Mouse (Mus musculus) left cerebral cortex, postnatal 36 days (tissue): Measurements from ENCODE around the gene Anapc13. TPM values are rescaled to one million over a fixed set of nuclear protein-coding genes. Genes with fewer than 3 reads are reported as not detected.

Experiments used
- DNase-seq, 2 experiments: peaks; one replicate each; pipeline ENCODE4 v3.0.0; 2021 to 2022; ENCODE audit warnings: low spot score in 2 of 2, mixed read lengths in 1 of 2
- intact Hi-C: fragments of 180-260 bp; cut with DNase I; formaldehyde crosslinking; loops from one replicate; pipeline ENCODE4 v1.15.1; 2025
- total RNA-seq, 2 experiments: library from RNA; stranded (reverse); gene quantifications; 2 replicates each; pipeline ENCODE4 v1.2.3; 2021

Gene Anapc13
- 100 to 1,000 TPM in 1 of 2 experiments, 10 to 100 TPM in 1; 91.6 to 109 TPM for total RNA-seq

DNA sequence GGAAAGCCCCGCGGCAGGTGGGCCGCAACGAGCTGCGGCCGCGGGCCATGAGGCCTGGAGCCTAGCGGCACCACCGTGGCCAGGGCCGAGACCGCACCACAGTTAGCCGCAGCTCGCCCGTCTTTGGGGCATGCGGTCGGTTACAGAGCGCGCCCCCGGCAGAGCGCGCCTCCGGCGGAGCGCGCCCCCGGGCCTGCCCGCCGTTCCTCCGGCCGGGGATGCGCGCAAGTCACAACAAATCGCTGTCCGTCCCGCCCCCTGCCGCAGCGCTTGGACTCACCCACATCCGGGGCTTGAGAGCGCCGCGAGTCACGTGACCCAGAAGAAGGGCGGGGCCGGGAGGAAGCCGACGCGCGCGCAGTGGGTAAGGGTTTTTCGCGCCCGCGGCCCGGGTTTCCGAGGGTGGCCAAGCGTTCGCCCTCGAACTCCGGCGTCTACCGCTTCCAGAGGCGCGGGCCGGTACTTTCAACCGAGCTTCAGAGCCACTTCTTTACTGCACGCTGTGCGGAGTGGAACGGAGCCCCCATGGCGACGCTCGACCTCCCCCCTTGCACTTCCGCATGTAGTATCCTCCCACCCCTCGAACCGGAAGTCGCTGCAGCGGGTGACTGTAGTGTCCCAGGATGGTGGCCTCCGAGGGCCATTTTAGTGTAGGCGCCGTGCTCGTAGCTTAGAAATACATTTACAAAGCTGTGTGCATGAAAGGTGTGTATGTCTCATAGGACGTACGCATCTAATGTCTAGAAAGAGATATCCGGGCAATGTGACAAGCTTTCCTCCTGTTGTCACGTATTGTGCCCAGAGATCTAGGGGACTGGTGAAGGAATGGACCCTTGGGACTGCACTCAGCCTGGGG is at the start of gene Anapc13, which contains the start of gene Cep63:
Gene Anapc13, plus strand, starts transcription at position 314 of the 856 bp plus-strand sequence.
Gene Cep63, minus strand, starts transcription at position 552 of the 856 bp plus-strand sequence.
- DNase-seq, result peak; percentile 99
- intact Hi-C loops, result loop anchor here (5.0 kb wide), 1 partner anchor 91 kb away; the partner anchor contains the start of gene Amotl2

DNA sequence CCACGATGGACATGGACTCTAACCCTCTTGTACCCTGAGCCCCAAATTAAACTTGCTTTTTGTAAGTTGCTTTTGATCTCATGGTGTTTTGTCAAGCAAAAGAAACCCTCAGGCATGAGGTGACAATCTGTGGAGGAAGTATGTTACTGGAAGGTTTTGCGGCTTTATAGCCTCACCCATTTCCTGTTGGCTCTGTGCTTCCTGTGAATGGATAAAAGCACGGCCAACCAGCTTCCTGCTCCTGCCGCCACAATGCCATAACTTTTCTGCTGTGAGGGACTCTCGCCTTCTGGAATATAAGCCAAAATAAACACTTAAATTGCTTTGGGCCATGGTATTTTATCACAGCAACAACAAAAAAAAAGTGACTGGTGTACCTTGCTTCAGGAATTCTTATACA is 48.6 kb upstream of the Anapc13 start:
- intact Hi-C loops, result no loop called here
- DNase-seq, result no peak

GRCm38 (mm10) chr9:102581921-102582469 is 44.1 kb upstream of the Anapc13 start:
- intact Hi-C loops, result no loop called here
- peak; percentile 10 to 24 for DNase-seq

DNA sequence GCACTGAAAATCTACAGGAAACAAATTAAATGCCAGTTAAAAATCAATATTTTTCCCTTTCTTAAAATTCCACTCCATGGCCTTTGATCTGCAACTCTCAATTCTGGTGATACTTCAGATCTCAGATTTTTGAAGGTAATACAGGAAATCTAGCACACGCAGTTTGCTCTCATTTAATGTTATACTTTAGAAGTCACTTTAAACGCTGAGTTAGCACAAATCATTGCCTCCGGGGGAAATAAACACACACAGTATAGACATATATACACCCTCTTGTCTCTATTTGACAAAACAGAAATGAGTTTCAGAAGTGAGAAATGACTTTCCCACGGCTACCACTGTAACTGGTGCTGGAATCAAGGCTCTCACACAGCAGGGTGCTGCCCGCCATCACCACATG is 38.7 kb upstream of the Anapc13 start:
- intact Hi-C loops, result no loop called here

DNA sequence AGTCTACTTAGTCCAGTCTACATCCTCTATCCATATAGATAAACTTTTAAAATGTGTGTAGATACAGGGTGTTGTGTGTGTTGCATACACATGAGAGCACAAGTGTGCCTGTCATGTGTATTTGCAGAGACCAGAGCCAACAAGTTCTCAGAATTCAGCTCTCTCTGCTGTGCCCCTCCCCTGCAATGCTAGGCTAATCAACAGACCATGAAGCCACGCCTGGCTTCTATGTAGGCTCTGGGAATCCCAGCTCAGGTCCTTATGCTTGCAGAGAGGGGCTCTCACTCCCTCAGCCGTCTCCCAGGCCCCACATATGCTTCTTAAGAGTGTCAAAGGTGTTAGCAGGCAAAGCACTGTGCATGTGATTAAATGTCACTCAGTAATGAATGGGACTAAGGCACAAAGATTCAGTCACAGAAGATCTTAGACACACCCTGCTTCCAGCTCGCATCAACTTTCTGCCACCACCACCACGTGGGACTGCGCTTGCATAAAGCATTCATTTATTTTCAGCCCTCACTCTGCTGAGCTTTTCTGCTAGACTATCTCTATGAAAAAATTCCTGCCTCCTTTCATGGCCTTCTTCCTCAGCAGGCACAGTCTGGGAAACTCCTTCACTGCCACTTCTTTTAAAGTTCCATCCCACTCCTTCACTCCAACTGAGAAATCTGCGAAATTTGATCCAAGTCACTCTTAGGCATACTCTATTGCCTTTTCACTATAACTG is 31.3 kb upstream of the Anapc13 start:
- intact Hi-C loops, result no loop called here
- DNase-seq, result peak in 1 of 2 experiments; percentile 25

More for the DNA sequence above, 38.7 kb upstream of the Anapc13 start:
- DNase-seq, result no peak

DNA sequence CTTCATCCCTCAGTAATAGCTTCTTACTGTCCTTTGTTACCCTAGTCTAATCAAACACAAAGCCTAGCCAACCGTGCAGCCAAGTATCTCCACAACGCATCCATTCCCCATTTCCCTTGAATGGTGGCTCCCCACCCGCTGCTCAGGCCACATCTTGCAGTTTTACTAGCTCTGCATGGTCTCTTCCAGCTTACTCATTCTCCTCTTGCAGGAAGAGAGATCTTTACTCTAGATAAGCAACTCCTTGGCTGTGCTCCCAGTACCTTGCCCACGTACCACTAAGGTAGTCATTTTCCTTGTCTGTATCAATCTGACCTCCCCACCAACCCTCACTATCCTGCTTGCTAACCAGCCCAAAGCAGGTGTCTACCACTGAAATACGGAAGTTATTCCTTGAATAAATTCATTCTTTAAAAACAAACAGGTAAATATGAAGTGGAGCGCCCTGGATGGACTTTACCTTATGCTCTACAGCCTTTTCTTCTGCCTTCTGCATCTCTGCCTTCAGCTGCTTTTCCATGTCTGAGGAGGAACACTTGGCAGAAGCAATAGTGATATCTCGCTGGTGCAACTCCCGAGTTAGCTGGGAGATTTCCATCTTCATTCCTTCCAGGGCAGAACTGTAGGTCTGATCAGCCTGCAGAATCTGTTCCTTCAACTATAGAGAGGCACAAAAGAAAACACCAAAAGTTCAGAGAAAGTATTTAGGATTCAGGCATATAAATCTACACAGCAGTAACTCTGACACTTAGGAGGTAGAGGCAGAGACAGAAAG is 30.2 kb upstream of the Anapc13 start:
- DNase-seq, result no peak

DNA sequence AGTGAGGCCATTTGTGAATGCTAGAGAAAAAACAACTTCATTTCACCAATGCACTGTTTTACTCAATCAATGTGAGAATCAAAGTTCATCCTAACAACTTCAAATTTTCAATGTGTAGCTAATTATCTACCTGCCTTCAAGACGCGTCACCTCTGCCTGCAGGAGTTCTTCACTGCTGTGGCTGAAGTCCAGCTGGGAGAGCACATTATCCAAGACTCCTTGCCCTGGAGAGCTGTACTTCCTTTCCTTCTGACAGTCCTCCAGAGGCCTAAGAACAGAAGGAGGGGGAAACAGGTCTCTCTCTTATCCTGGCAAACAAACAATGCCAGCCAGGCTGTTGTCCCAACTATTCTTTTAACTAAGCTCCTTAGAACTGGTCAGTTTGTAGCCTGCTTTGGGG is 24.9 kb upstream of the Anapc13 start:
- DNase-seq, result no peak
- intact Hi-C loops, result no loop called here

More for the DNA sequence above, 30.2 kb upstream of the Anapc13 start:
- intact Hi-C loops, result no loop called here

DNA sequence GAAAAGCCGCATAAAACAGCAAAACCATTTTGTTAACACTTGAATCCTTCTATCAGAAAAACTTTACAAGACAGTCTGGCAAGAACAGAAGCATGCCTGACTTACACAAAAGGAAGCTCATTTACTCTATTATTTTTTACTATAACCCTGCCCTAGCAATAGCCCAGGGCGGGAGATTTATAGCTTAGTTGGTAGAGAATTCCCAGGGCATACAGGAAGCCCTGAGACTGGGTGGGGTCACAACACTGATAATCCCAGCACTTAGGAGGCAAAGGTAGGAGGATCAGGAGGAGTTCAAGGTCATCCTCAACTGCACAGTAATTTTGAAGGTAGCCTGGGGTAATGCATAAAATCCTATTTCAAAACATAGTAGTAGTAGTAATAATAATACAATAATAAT is 24.4 kb upstream of the Anapc13 start:
- DNase-seq, result no peak
- intact Hi-C loops, result no loop called here

DNA sequence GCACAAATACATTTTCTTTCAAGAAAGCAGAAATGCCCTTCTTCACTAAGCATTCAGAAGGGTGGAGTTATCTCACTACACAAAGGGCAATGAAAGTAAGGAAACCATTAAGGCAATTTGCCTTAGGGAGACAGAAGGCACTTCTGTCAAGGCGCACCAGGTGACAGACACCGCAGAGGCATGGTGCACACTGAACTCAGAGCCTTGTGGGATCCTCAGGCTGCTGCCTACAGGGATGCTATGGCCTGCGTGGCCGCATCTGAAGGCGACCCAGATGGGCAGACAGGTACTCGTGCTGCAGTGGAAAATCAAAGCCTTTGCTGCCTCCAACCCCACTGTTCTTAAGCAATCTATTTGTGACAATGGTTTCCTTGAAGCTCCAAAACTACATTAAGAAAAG is 20.9 kb upstream of the Anapc13 start:
- intact Hi-C loops, result no loop called here
- no peak for DNase-seq

GRCm38 (mm10) chr9:102607471-102607870 is 18.6 kb upstream of the Anapc13 start:
- DNase-seq, result no peak
- intact Hi-C loops, result no loop called here

DNA sequence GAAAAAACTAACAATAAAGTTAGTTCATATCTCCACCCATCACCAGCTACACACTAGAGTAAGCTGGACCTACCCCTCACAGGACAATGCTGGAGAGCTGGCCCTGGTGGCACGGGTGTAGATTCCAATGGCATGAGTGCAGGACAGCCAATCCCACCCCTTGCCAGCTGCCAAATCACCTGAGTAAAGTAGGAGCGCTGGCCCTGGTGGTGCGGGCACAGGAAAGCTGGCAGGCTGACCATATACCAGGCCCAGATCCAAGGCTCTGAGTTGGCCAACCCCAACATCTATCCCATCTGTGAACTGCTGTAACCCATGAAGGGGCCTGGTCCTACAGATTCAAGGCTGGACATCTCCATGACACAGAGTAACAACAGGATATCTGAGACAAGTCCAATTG is 16.9 kb upstream of the Anapc13 start:
- DNase-seq, result no peak
- intact Hi-C loops, result no loop called here

DNA sequence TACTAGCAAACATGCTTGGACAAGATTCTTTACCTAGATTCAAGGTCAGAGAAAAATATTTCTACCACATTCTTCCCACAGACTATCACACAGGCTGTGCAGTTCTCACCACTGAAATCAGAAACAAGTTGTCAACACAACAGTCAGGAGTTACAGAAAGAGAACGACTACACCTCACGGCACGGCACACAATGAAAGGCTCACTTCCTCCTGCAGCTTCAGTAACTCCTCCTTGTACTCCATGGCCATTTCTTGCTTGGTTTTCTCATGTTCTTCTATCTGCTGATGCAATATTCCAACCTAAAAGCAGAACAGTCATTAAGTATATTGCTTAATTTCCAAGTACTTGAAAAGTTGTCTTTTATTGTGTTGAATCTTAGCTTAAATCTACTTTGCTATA is 11.0 kb upstream of the Anapc13 start:
- intact Hi-C loops, result no loop called here
- no peak for DNase-seq

- no peak for DNase-seq
- intact Hi-C loops, result no loop called here
Measured at GRCm38 (mm10) chr9:102616267-102616666, 9.8 kb upstream of the Anapc13 start.

DNA sequence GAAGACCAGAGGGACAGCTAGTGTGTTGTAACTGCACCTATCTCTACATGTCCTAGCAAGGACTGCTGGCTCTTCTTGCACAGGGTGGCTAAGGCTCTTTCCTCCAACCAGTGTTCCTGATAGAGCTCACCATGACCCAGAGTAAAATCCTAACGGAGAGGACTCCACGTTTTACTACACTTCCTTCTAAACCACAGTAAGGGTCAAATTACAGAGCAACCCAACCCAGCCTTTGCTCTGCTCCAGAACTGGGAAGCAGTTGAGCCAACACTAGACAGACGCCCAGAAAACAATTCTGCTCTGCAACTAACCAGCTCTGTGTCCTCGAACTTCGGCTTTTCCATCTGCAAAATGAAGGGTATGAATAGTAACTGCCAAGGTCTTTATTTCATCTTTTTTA is 4.7 kb upstream of the Anapc13 start:
- intact Hi-C loops, result no loop called here

DNA sequence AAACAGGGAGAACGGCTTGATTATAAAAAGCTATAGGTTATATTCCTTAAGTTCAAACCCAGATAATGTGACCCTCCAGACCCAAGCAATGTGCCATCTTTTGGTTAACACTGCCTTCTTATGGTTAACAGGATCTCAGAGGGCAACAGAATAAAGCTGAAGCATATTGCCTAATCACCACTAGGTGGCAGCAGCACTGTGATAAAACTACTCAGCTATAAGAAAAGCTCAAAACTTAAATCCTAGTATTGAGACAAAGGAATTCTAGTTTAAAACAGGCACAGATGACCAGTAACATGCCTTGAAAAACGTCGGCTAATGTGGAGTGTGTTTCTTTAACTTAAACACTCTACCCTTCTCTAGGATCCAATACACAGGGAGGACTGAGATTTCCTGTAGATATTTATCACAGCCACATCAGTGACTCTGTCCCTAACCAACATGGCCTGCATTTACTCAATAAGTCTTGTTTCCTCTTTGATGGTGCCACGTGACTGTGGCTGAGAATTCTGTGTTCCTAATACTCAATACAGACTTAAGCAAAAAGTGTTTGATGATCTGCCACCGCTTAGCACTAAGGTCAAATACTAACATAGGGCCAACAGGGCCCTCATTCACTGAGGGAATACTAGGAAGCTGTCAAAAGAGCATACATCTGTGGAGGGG is 3.8 kb upstream of the Anapc13 start:
- no peak for DNase-seq
- intact Hi-C loops, result no loop called here

More for the DNA sequence above, 4.7 kb upstream of the Anapc13 start:
- DNase-seq, result no peak

GRCm38 (mm10) chr9:102622876-102623275 is 3.2 kb upstream of the Anapc13 start:
- DNase-seq, result no peak
- intact Hi-C loops, result no loop called here

- DNase-seq, result no peak
- intact Hi-C loops, result no loop called here
Measured at GRCm38 (mm10) chr9:102623581-102623980, 2.5 kb upstream of the Anapc13 start.

- DNase-seq, result no peak
- intact Hi-C loops, result loop anchor here (5.0 kb wide), 1 partner anchor 92 kb away; the partner anchor contains the start of gene Amotl2
Measured at GRCm38 (mm10) chr9:102625401-102625982, 604 bp upstream of the Anapc13 start.

DNA sequence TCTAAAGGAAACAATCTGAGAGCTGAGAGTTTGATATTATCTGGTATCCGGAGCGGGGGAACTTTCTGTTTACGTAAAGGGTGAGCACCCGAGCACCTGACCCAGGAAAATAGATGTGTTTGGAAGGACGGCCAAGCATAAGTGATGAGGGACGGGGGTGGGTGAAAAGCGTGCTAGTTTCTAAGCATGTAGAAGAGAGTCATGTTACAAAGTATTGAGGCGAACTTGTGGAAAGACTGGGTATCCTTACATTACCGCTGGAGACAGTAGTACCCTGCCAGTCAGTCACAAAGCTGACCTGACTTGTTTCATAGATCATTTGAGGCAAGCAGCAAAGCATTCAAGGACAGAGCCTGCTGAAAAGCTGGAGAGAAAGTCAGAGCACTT is 736 bp downstream of the Anapc13 start:
- intact Hi-C loops, result loop anchor here (5.0 kb wide), 1 partner anchor 90 kb away; the partner anchor contains the start of gene Amotl2
- no peak for DNase-seq
